Mouse (Mus musculus) cortical plate, adult 2 months (tissue): ENCODE measurements around the gene Slc18a3.

Source experiments
- CTCF ChIP-seq: fragments of 200-500 bp; IDR thresholded peaks from 2 replicates; pipeline ENCODE4 v1.5.1; 2011; ENCODE audit warnings: mild to moderate bottlenecking, control low read depth, low read length; ENCODE audit not compliant: insufficient read depth; ENCODE audit errors: extremely low read depth
- POLR2A ChIP-seq: fragments of 200-500 bp; IDR thresholded peaks from 2 replicates; pipeline ENCODE4 v1.6.1; 2011; ENCODE audit warnings: mild to moderate bottlenecking, low read length, control low read depth; ENCODE audit not compliant: insufficient read depth; ENCODE audit errors: extremely low read depth

- TF ChIP-seq CTCF (no peak), POLR2A (no peak)
These were observed 35.5 kb downstream of the Slc18a3 start for GRCm38 (mm10) chr14:32429030-32429602.
